Mouse (Mus musculus) brain, embryonic 14.5 days (tissue): ENCODE results near the gene Pitpnc1.

ENCODE experiments used
- CTCF ChIP-seq: fragments of 200-500 bp; IDR thresholded peaks from 2 replicates; pipeline ENCODE4 v1.5.1; 2012; ENCODE audit warnings: inconsistent platforms, mild to moderate bottlenecking, moderate library complexity, borderline replicate concordance; ENCODE audit not compliant: insufficient read depth, insufficient read length; ENCODE audit errors: extremely low read depth
- POLR2A ChIP-seq: fragments of 200-500 bp; IDR thresholded peaks from 2 replicates; pipeline ENCODE4 v1.6.1; 2012; ENCODE audit warnings: mild to moderate bottlenecking, inconsistent platforms, borderline replicate concordance; ENCODE audit not compliant: poor library complexity, insufficient read depth, insufficient read length, severe bottlenecking; ENCODE audit errors: extremely low read depth

- TF ChIP-seq CTCF (no peak), POLR2A (no peak)
These were observed 135.5 kb downstream of the Pitpnc1 start for GRCm38 (mm10) chr11:107334849-107335484.
